Mouse (Mus musculus) MEL (cell line): ENCODE data around the gene Atg4b. TPM values are rescaled to one million over a fixed set of nuclear protein-coding genes. Genes with fewer than 3 reads are reported as not detected.

ENCODE experiments used
- DNase-seq: peaks from one replicate; pipeline ENCODE4 v3.0.0; 2011; ENCODE audit warnings: low read depth, low spot score
- H3K27ac ChIP-seq: 2 replicates; pipeline ENCODE4 v1.5.1; 2012; ENCODE audit warnings: low read depth, mild to moderate bottlenecking, control low read depth, low read length, moderate library complexity; ENCODE audit not compliant: control insufficient read depth
- H3K27me3 ChIP-seq, 2 experiments: fragments of 150-350 bp in 1 of 2; sonication (generic) in 1 of 2; 2 replicates each; pipeline ENCODE4 v1.6.1; 2012; ENCODE audit warnings: low read length in 2 of 2, mild to moderate bottlenecking in 2 of 2, improper control_type of control experiment in 1 of 2, moderate library complexity in 1 of 2; ENCODE audit not compliant: insufficient read depth in 2 of 2, control insufficient read depth in 1 of 2
- H3K36me3 ChIP-seq, 2 experiments: 2 replicates each; pipeline ENCODE4 v1.6.1; 2012 to 2014; ENCODE audit warnings: low read length in 2 of 2, improper control_type of control experiment in 1 of 2, inconsistent platforms in 1 of 2, mild to moderate bottlenecking in 1 of 2; ENCODE audit not compliant: insufficient read depth in 2 of 2, control insufficient read depth in 1 of 2
- H3K4me1 ChIP-seq, 2 experiments: fragments of 150-350 bp in 1 of 2; sonication (generic) in 1 of 2; 2 replicates each; pipeline ENCODE4 v1.6.1; 2012; ENCODE audit warnings: low read length in 2 of 2, improper control_type of control experiment in 1 of 2, mild to moderate bottlenecking in 1 of 2; ENCODE audit not compliant: insufficient read depth in 2 of 2, control insufficient read depth in 1 of 2
- H3K4me3 ChIP-seq, 2 experiments: fragments of 150-350 bp in 1 of 2; sonication (generic) in 1 of 2; 2 replicates each; pipeline ENCODE4 v1.5.1; 2012; ENCODE audit warnings: low read depth in 2 of 2, low read length in 2 of 2, mild to moderate bottlenecking in 2 of 2, moderate library complexity in 2 of 2, control low read depth in 1 of 2, improper control_type of control experiment in 1 of 2; ENCODE audit not compliant: control insufficient read depth in 1 of 2, insufficient read depth in 1 of 2
- H3K79me2 ChIP-seq: 2 replicates; pipeline ENCODE4 v1.6.1; 2012; ENCODE audit warnings: mild to moderate bottlenecking, low read length, moderate library complexity; ENCODE audit not compliant: control insufficient read depth, poor library complexity, insufficient read depth
- H3K9ac ChIP-seq: 2 replicates; pipeline ENCODE4 v1.6.1; 2012; ENCODE audit warnings: low read depth, mild to moderate bottlenecking, control low read depth, low read length, moderate library complexity; ENCODE audit not compliant: control insufficient read depth, poor library complexity, severe bottlenecking
- H3K9me3 ChIP-seq: fragments of 150-350 bp; sonication (generic); replicated peaks from 2 replicates; pipeline ENCODE4 v1.6.1; 2012; ENCODE audit warnings: mild to moderate bottlenecking, low read length, improper control_type of control experiment, moderate library complexity; ENCODE audit not compliant: insufficient read depth
- BHLHE40 ChIP-seq: IDR thresholded peaks from 2 replicates; pipeline ENCODE4 v1.6.1; 2012; ENCODE audit warnings: low read depth, mild to moderate bottlenecking, inconsistent platforms, low read length, improper control_type of control experiment, borderline replicate concordance
- CHD1 ChIP-seq: IDR thresholded peaks from 2 replicates; pipeline ENCODE4 v1.6.1; 2012; ENCODE audit warnings: low read depth, mild to moderate bottlenecking, inconsistent platforms, low read length, improper control_type of control experiment
- CTCF ChIP-seq, 3 experiments: IDR thresholded peaks in 2 of 3; conservative IDR thresholded peaks in 1 of 3; 2 replicates each; pipeline ENCODE4 v1.5.1; 2011 to 2012; ENCODE audit warnings: low read length in 3 of 3, low read depth in 2 of 3, mild to moderate bottlenecking in 2 of 3, improper control_type of control experiment in 1 of 3, inconsistent platforms in 1 of 3, mixed read lengths in 1 of 3, moderate library complexity in 1 of 3; ENCODE audit not compliant: control insufficient read depth in 1 of 3, insufficient read depth in 1 of 3, poor library complexity in 1 of 3, severe bottlenecking in 1 of 3
- E2F4 ChIP-seq: IDR thresholded peaks from 2 replicates; pipeline ENCODE4 v1.6.1; 2011; ENCODE audit warnings: low read depth, low read length, improper control_type of control experiment, borderline replicate concordance
- EP300 ChIP-seq, 2 experiments: IDR thresholded peaks; 2 replicates each; pipeline ENCODE4 v1.6.1; 2011; ENCODE audit warnings: improper control_type of control experiment in 2 of 2, low read length in 2 of 2, low read depth in 1 of 2, mild to moderate bottlenecking in 1 of 2
- ETS1 ChIP-seq: IDR thresholded peaks from 2 replicates; pipeline ENCODE4 v1.6.1; 2012; ENCODE audit warnings: low read depth, mild to moderate bottlenecking, inconsistent platforms, low read length, improper control_type of control experiment, moderate library complexity
- GATA1 ChIP-seq: IDR thresholded peaks from 2 replicates; pipeline ENCODE4 v1.6.1; 2011; ENCODE audit warnings: low read depth, low read length, improper control_type of control experiment
- HCFC1 ChIP-seq: IDR thresholded peaks from 2 replicates; pipeline ENCODE4 v1.6.1; 2012; ENCODE audit warnings: low read depth, mild to moderate bottlenecking, inconsistent platforms, low read length, improper control_type of control experiment, moderate library complexity
- JUND ChIP-seq: IDR thresholded peaks from 2 replicates; pipeline ENCODE4 v1.6.1; 2011; ENCODE audit warnings: low read depth, mild to moderate bottlenecking, improper control_type of control experiment, low read length
- MAFK ChIP-seq: IDR thresholded peaks from 2 replicates; pipeline ENCODE4 v1.6.1; 2011; ENCODE audit warnings: low read depth, mild to moderate bottlenecking, low read length, improper control_type of control experiment, borderline replicate concordance
- MAX ChIP-seq: IDR thresholded peaks from 2 replicates; pipeline ENCODE4 v1.6.1; 2011; ENCODE audit warnings: low read length, improper control_type of control experiment
- MXI1 ChIP-seq: IDR thresholded peaks from 2 replicates; pipeline ENCODE4 v1.6.1; 2011; ENCODE audit warnings: mild to moderate bottlenecking, low read depth, low read length, improper control_type of control experiment
- NRF1 ChIP-seq: IDR thresholded peaks from 2 replicates; pipeline ENCODE4 v1.6.1; 2014; ENCODE audit warnings: low read depth, mild to moderate bottlenecking, inconsistent platforms, low read length, improper control_type of control experiment, moderate library complexity; ENCODE audit not compliant: poor library complexity, insufficient read depth, severe bottlenecking
- POLR2A ChIP-seq, 2 experiments: IDR thresholded peaks; 2 replicates each; pipeline ENCODE4 v1.6.1; 2011 to 2012; ENCODE audit warnings: low read length in 2 of 2, mild to moderate bottlenecking in 2 of 2, control low read depth in 1 of 2, improper control_type of control experiment in 1 of 2, low read depth in 1 of 2, moderate library complexity in 1 of 2; ENCODE audit not compliant: control insufficient read depth in 1 of 2, insufficient read depth in 1 of 2, poor library complexity in 1 of 2
- POLR2AphosphoS2 ChIP-seq: IDR thresholded peaks from 2 replicates; pipeline ENCODE4 v1.6.1; 2011; ENCODE audit warnings: low read length, improper control_type of control experiment
- RAD21 ChIP-seq: IDR thresholded peaks from 2 replicates; pipeline ENCODE4 v1.6.1; 2011; ENCODE audit warnings: mild to moderate bottlenecking, low read depth, low read length, improper control_type of control experiment
- RCOR1 ChIP-seq: IDR thresholded peaks from 2 replicates; pipeline ENCODE4 v1.6.1; 2012; ENCODE audit warnings: low read depth, mild to moderate bottlenecking, inconsistent platforms, low read length, improper control_type of control experiment
- SIN3A ChIP-seq: IDR thresholded peaks from 2 replicates; pipeline ENCODE4 v1.6.1; 2012; ENCODE audit warnings: low read length, improper control_type of control experiment, inconsistent platforms
- SMC3 ChIP-seq: IDR thresholded peaks from 2 replicates; pipeline ENCODE4 v1.6.1; 2011; ENCODE audit warnings: low read depth, low read length, improper control_type of control experiment
- TAL1 ChIP-seq: IDR thresholded peaks from 2 replicates; pipeline ENCODE4 v1.6.1; 2012; ENCODE audit warnings: mild to moderate bottlenecking, inconsistent platforms, low read length, moderate library complexity, mixed read lengths
- TBP ChIP-seq: IDR thresholded peaks from 2 replicates; pipeline ENCODE4 v1.8.0; 2011; ENCODE audit warnings: low read depth, low read length, improper control_type of control experiment
- USF1 ChIP-seq: IDR thresholded peaks from 2 replicates; pipeline ENCODE4 v1.6.1; 2014; ENCODE audit warnings: low read depth, mild to moderate bottlenecking, inconsistent platforms, low read length, improper control_type of control experiment, moderate library complexity
- USF2 ChIP-seq, 2 experiments: IDR thresholded peaks; 2 replicates each; pipeline ENCODE4 v1.6.1; 2011 to 2012; ENCODE audit warnings: improper control_type of control experiment in 2 of 2, low read length in 2 of 2, borderline replicate concordance in 1 of 2, inconsistent platforms in 1 of 2, low read depth in 1 of 2, mild to moderate bottlenecking in 1 of 2; ENCODE audit not compliant: insufficient read depth in 1 of 2
- ZC3H11A ChIP-seq: IDR thresholded peaks from 2 replicates; pipeline ENCODE4 v1.6.1; 2012; ENCODE audit warnings: low read depth, mild to moderate bottlenecking, inconsistent platforms, low read length, improper control_type of control experiment
- ZKSCAN1 ChIP-seq: IDR thresholded peaks from 2 replicates; pipeline ENCODE4 v1.6.1; 2012; ENCODE audit warnings: low read depth, mild to moderate bottlenecking, inconsistent platforms, low read length, improper control_type of control experiment, moderate library complexity
- ZMIZ1 ChIP-seq: IDR thresholded peaks from 2 replicates; pipeline ENCODE4 v1.6.1; 2012; ENCODE audit warnings: low read depth, mild to moderate bottlenecking, inconsistent platforms, low read length, improper control_type of control experiment, moderate library complexity
- ZNF384 ChIP-seq: IDR thresholded peaks from 2 replicates; pipeline ENCODE4 v1.6.1; 2012; ENCODE audit warnings: low read depth, mild to moderate bottlenecking, inconsistent platforms, low read length, improper control_type of control experiment
- polyA plus RNA-seq, 2 experiments: library from polyadenylated mRNA; stranded (reverse) in 1 of 2; unstranded in 1 of 2; fragments of >175 nt in 1 of 2; fragments of >200 nt in 1 of 2; gene quantifications; 2 replicates each; pipeline versions ENCODE4 v1.2.1 to v1.2.4; 2012; ENCODE audit warnings: low replicate concordance in 2 of 2, low read depth in 1 of 2; ENCODE audit not compliant: insufficient read length in 2 of 2, insufficient read depth in 1 of 2, missing spikeins in 1 of 2
- total RNA-seq: library from RNA; depleted of rRNA; stranded (reverse); fragments of 300-350 nt; gene quantifications from 2 replicates; pipeline ENCODE4 v1.2.3, GENCODE M21; 2012

Atg4b gene
- total and polyA plus RNA-seq, 3 experiments = 57.9 to 121 TPM; not detected in 1

DNA sequence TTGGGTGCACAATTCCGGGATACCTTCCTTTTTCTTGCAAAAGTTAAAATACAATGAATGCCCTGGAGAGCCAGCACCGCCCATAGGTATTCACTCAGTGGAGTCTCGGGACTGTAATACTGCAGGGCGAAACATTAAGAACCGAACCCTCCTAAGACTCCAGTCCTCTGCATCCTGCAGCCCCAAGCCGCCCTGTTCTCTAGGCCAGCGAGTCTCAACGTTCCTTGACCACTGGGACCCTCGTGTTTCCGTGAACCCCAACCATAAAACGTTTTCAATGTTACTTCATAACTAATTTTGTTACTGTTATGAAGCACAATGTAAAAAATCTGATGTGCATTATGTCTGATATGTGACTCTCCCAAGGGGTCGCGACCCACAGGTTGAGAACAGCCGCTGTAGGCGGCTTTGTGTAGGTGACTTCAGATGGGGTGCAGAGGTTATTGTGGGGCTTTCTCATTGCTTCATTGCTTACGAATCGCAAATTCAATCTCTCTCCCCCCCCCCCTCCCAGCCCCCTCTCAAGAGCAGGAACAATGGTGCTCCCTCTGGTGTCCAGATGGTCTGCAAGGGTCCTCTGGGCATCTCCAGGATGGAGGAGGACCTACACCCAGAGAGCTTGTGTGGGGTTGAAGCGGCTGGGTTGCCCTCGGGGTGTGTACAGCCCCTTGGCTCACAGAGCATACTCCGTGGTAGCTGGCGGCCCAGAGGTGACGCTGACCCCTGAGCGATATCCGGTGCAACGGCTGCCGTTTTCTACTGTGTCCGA, 74.7 kb downstream of the Atg4b start:
- H3K27ac ChIP-seq = peak overlapping the region; percentile 69
- no peaks in the 10 kb centered on the region for H3K27me3 ChIP-seq
- no peak for TF ChIP-seq EP300 (IDR thresholded peaks at IDR 0.05; ENCODE audit: low read depth in 1 of 2, low read length in 2 of 2)
- TF ChIP-seq RCOR1 = no peak
- no peak for TF ChIP-seq MAX
- no peak for TF ChIP-seq HCFC1
- no peak for TF ChIP-seq ZNF384
- TF ChIP-seq BHLHE40 = no peak
- no peak for TF ChIP-seq TAL1
- TF ChIP-seq ZMIZ1 = no peak
- TF ChIP-seq CTCF (IDR thresholded peaks at IDR 0.05 in 2 of 3, conservative IDR thresholded peaks at IDR 0.05 in 1 of 3; ENCODE audit: control insufficient read depth in 1 of 3, insufficient read depth in 1 of 3, low read depth in 2 of 3, low read length in 3 of 3, poor library complexity in 1 of 3, severe bottlenecking in 1 of 3) = no peak; a peak in 1 of 6 replicates
- no peak for TF ChIP-seq SMC3
- TF ChIP-seq GATA1 = no peak
- no peak for TF ChIP-seq ZC3H11A
- no peak for TF ChIP-seq USF1
- no peak for TF ChIP-seq NRF1
- no peak for TF ChIP-seq ETS1
- TF ChIP-seq SIN3A = no peak
- no peak for TF ChIP-seq RAD21
- TF ChIP-seq MXI1 = no peak
- H3K9ac ChIP-seq = peak overlapping the region; percentile 62
- H3K4me1 ChIP-seq = peaks cover 9 to 19% of the 10 kb centered on the region in 2 experiments; a peak in 3 of 4 replicates
- H3K36me3 ChIP-seq = peaks cover 0 to 9% of the 10 kb centered on the region in 2 experiments; a peak in 2 of 4 replicates
- peak overlapping the region; percentile 57 to 98 for H3K4me3 ChIP-seq
- H3K9me3 ChIP-seq = no peaks in the 10 kb centered on the region
- peaks cover 3% of the 10 kb centered on the region for H3K79me2 ChIP-seq
- DNase-seq = no peak

DNA sequence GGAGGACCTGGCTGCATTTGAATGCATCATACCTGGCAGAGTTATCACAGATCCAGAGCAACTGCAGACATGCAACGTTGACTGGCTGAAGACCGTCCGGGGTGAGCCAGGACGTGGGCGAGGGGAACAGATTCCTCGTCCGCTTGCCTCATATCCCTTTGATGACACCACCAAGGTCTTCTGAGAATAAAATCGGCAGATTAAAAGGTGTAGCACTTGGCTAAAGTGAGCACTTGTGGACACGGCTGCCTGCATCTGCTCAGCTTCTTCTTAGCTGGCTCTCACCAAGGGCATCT, 75.2 kb downstream of the Atg4b start:
- no peak overlapping the region for H3K27ac ChIP-seq
- H3K4me1 ChIP-seq = peaks cover 9 to 19% of the 10 kb centered on the region in 2 experiments; a peak in 3 of 4 replicates
- H3K9ac ChIP-seq = no peak overlapping the region
- TF ChIP-seq E2F4 (no peak), TBP (no peak), NRF1 (no peak), HCFC1 (no peak), GATA1 (no peak), SMC3 (no peak), SIN3A (no peak), CTCF (IDR thresholded peaks at IDR 0.05 in 2 of 3, conservative IDR thresholded peaks at IDR 0.05 in 1 of 3; ENCODE audit: control insufficient read depth in 1 of 3, insufficient read depth in 1 of 3, low read depth in 2 of 3, low read length in 3 of 3, poor library complexity in 1 of 3, severe bottlenecking in 1 of 3) (no peak), USF2 (IDR thresholded peaks at IDR 0.05; ENCODE audit: borderline replicate concordance in 1 of 2, insufficient read depth in 1 of 2, low read depth in 1 of 2, low read length in 2 of 2) (no peak), POLR2AphosphoS2 (no peak), ZKSCAN1 (no peak), CHD1 (no peak), JUND (no peak), MAX (no peak), POLR2A (IDR thresholded peaks at IDR 0.05; ENCODE audit: control insufficient read depth in 1 of 2, insufficient read depth in 1 of 2, low read depth in 1 of 2, low read length in 2 of 2, poor library complexity in 1 of 2) (no peak), ETS1 (no peak), RCOR1 (no peak), MAFK (no peak)
- H3K36me3 ChIP-seq = peaks cover 0 to 9% of the 10 kb centered on the region in 2 experiments; a peak in 2 of 4 replicates
- no peak for DNase-seq
- H3K79me2 ChIP-seq = peaks cover 3% of the 10 kb centered on the region
- H3K9me3 ChIP-seq = no peaks in the 10 kb centered on the region
- no peak overlapping the region for H3K4me3 ChIP-seq
- H3K27me3 ChIP-seq = no peaks in the 10 kb centered on the region
